In the genomic region with DNA sequence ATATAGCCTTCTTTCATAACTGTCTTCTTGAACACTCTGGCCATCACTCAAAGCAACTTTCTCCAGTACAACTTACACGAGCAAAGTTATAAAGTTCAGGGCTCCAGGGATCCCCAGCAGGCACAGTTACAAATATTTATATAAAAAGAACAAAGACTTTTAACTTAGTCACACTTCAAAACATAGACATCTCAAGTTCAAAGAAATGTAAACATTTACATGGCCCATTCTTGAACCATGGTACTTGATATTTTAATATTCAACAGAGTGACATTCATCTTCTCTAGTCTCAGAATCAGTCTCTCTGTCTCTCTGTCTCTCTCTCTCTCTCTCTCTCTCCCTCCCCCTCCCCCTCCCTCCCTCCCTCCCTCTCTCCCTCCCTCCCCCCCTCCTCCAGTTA, we compare ENCODE assay signal across 26 mouse cellular contexts.
DNase-seq lines count a peak whose midpoint lies in the region; ATAC-seq lines count a peak whose summit lies in the region.
"Had no signal": no experiment of that assay in that cellular context is flagged by ENCODE, and none has a peak within 500 bp of the region (broad histone marks: within the 10 kb centered on the region; RNA-seq: fewer than 3 reads in every experiment).

No protein-coding gene starts in this region.

- peak; percentile 29 for DNase-seq in embryonic facial prominence, embryonic 11.5 days (ENCODE audit: low spot score)
- no peak for DNase-seq in embryonic facial prominence, embryonic 10.5 days (ENCODE audit: low spot score)
- no peak for DNase-seq in lung, postnatal 4 days
- DNase-seq in gastrocnemius, adult 8-10 months (ENCODE audit: low spot score in 2 of 2) = no peak
- DNase-seq: adrenal gland, postnatal 10 days; cerebellum, adult 18-20 months; cerebellum, postnatal 25 days; gastrocnemius, postnatal 14 days; heart, adult 11 months; heart, postnatal 10 days; kidney, postnatal 14 days; liver, postnatal 0 days; retina, postnatal 1 day had no signal

- no peaks in the 10 kb centered on the region for H3K36me3 ChIP-seq in embryonic facial prominence, embryonic 11.5 days (replicated peaks; ENCODE audit: control insufficient read depth, insufficient read depth, low read depth, low read length)
- H3K36me3 ChIP-seq in embryonic facial prominence, embryonic 10.5 days (replicated peaks) = no peaks in the 10 kb centered on the region
- no peaks in the 10 kb centered on the region for H3K36me3 ChIP-seq in hindbrain, embryonic 15.5 days
- H3K36me3 ChIP-seq in hindbrain, embryonic 16.5 days (ENCODE audit: control insufficient read depth, insufficient read depth, low read length) = no peaks in the 10 kb centered on the region
- H3K36me3 ChIP-seq in lung, embryonic 15.5 days = no peaks in the 10 kb centered on the region
- H3K36me3 ChIP-seq in embryonic facial prominence, embryonic 13.5 days = no peaks in the 10 kb centered on the region
- H3K36me3 ChIP-seq: heart, embryonic 12.5 days; limb, embryonic 12.5 days; neural tube, embryonic 13.5 days had no signal

- no peaks in the 10 kb centered on the region for H3K9me3 ChIP-seq in embryonic facial prominence, embryonic 11.5 days (replicated peaks; ENCODE audit: control insufficient read depth, low read length)
- H3K9me3 ChIP-seq in embryonic facial prominence, embryonic 10.5 days = no peaks in the 10 kb centered on the region
- no peaks in the 10 kb centered on the region for H3K9me3 ChIP-seq in hindbrain, embryonic 15.5 days
- H3K9me3 ChIP-seq in hindbrain, embryonic 16.5 days (ENCODE audit: control insufficient read depth, low read length) = no peaks in the 10 kb centered on the region
- H3K9me3 ChIP-seq in lung, embryonic 15.5 days = no peaks in the 10 kb centered on the region
- no peaks in the 10 kb centered on the region for H3K9me3 ChIP-seq in embryonic facial prominence, embryonic 13.5 days
- H3K9me3 ChIP-seq: heart, embryonic 12.5 days; limb, embryonic 12.5 days; neural tube, embryonic 13.5 days had no signal

- H3K4me3 ChIP-seq in embryonic facial prominence, embryonic 11.5 days (ENCODE audit: low read depth, low read length) = no peak overlapping the region
- H3K4me3 ChIP-seq in embryonic facial prominence, embryonic 10.5 days = no peak overlapping the region
- H3K4me3 ChIP-seq in hindbrain, embryonic 15.5 days = no peak overlapping the region
- H3K4me3 ChIP-seq in hindbrain, embryonic 16.5 days (ENCODE audit: low read length) = no peak overlapping the region
- H3K4me3 ChIP-seq in lung, embryonic 15.5 days = no peak overlapping the region
- no peak overlapping the region for H3K4me3 ChIP-seq in embryonic facial prominence, embryonic 13.5 days
- H3K4me3 ChIP-seq: erythroblast, embryonic 14.5 days; heart, embryonic 12.5 days; limb, embryonic 12.5 days; myocyte; neural tube, embryonic 13.5 days had no signal

- 13% methylated on average over 1 of the region's 1 CpGs for WGBS in embryonic facial prominence, embryonic 11.5 days
- 20% methylated on average over 1 of the region's 1 CpGs for WGBS in embryonic facial prominence, embryonic 10.5 days
- 40% methylated on average over 1 of the region's 1 CpGs for WGBS in hindbrain, embryonic 15.5 days
- WGBS in hindbrain, embryonic 16.5 days = 43% methylated on average over 1 of the region's 1 CpGs
- WGBS in lung, embryonic 15.5 days = 2% methylated on average over 1 of the region's 1 CpGs
- 9% methylated on average over 1 of the region's 1 CpGs for WGBS in embryonic facial prominence, embryonic 13.5 days

- H3K27me3 ChIP-seq in embryonic facial prominence, embryonic 11.5 days (ENCODE audit: control insufficient read depth, insufficient read depth, low read length) = no peaks in the 10 kb centered on the region
- no peaks in the 10 kb centered on the region for H3K27me3 ChIP-seq in embryonic facial prominence, embryonic 10.5 days (replicated peaks; ENCODE audit: low read depth, poor library complexity, severe bottlenecking)
- no peaks in the 10 kb centered on the region for H3K27me3 ChIP-seq in hindbrain, embryonic 15.5 days
- H3K27me3 ChIP-seq in hindbrain, embryonic 16.5 days (replicated peaks; ENCODE audit: control insufficient read depth, insufficient read depth, low read length) = no peaks in the 10 kb centered on the region
- H3K27me3 ChIP-seq in lung, embryonic 15.5 days = no peaks in the 10 kb centered on the region
- no peaks in the 10 kb centered on the region for H3K27me3 ChIP-seq in embryonic facial prominence, embryonic 13.5 days
- H3K27me3 ChIP-seq: heart, embryonic 12.5 days; neural tube, embryonic 13.5 days had no signal

- H3K4me1 ChIP-seq in embryonic facial prominence, embryonic 11.5 days (ENCODE audit: control insufficient read depth, insufficient read depth, low read length) = peaks cover 2% of the 10 kb centered on the region; the same call in 1 of the 2 replicates
- H3K4me1 ChIP-seq in embryonic facial prominence, embryonic 10.5 days = peaks cover 73% of the 10 kb centered on the region
- H3K4me1 ChIP-seq in hindbrain, embryonic 15.5 days (replicated peaks) = peaks cover 42% of the 10 kb centered on the region
- H3K4me1 ChIP-seq in hindbrain, embryonic 16.5 days (ENCODE audit: control insufficient read depth, insufficient read depth, low read depth, low read length) = peaks cover 11% of the 10 kb centered on the region
- peaks cover 61% of the 10 kb centered on the region for H3K4me1 ChIP-seq in lung, embryonic 15.5 days
- peaks cover 25% of the 10 kb centered on the region for H3K4me1 ChIP-seq in embryonic facial prominence, embryonic 13.5 days

- ATAC-seq in embryonic facial prominence, embryonic 11.5 days (replicated peaks; ENCODE audit: insufficient number of reproducible peaks, low FRiP score, low TSS enrichment, low read depth) = no peak
- no peak for ATAC-seq in hindbrain, embryonic 15.5 days (ENCODE audit: low FRiP score, low read depth)
- ATAC-seq in hindbrain, embryonic 16.5 days = no peak
- 0 out of 2 replicates have a peak, but pooled peaks have one; percentile 15 for ATAC-seq in lung, embryonic 15.5 days (ENCODE audit: borderline replicate concordance, extremely low read depth, low FRiP score, low TSS enrichment)
- ATAC-seq in embryonic facial prominence, embryonic 13.5 days (ENCODE audit: insufficient number of reproducible peaks, insufficient read depth, low FRiP score, low TSS enrichment, low read depth) = no peak
- ATAC-seq: forebrain, embryonic 14.5 days; intestine, postnatal 0 days; liver, postnatal 0 days; midbrain, embryonic 16.5 days had no signal

- no peak overlapping the region for H3K4me2 ChIP-seq in embryonic facial prominence, embryonic 11.5 days (ENCODE audit: low read depth, low read length)
- H3K4me2 ChIP-seq in hindbrain, embryonic 15.5 days = no peak overlapping the region
- H3K4me2 ChIP-seq in hindbrain, embryonic 16.5 days (ENCODE audit: low read length) = no peak overlapping the region
- no peak overlapping the region for H3K4me2 ChIP-seq in lung, embryonic 15.5 days
- no peak overlapping the region for H3K4me2 ChIP-seq in embryonic facial prominence, embryonic 13.5 days
- H3K4me2 ChIP-seq: heart, embryonic 12.5 days; limb, embryonic 12.5 days; liver, embryonic 11.5 days; neural tube, embryonic 13.5 days had no signal

- H3K9ac ChIP-seq in embryonic facial prominence, embryonic 11.5 days (replicated peaks; ENCODE audit: low read length) = no peak overlapping the region
- H3K9ac ChIP-seq in hindbrain, embryonic 15.5 days = no peak overlapping the region
- no peak overlapping the region for H3K9ac ChIP-seq in hindbrain, embryonic 16.5 days (ENCODE audit: low read depth, low read length)
- no peak overlapping the region for H3K9ac ChIP-seq in lung, embryonic 15.5 days
- no peak overlapping the region for H3K9ac ChIP-seq in embryonic facial prominence, embryonic 13.5 days
- H3K9ac ChIP-seq: heart, embryonic 12.5 days; limb, embryonic 12.5 days; liver, postnatal 0 days; neural tube, embryonic 13.5 days had no signal

- no peak overlapping the region for H3K27ac ChIP-seq in embryonic facial prominence, embryonic 11.5 days (replicated peaks; ENCODE audit: low read depth, low read length)
- H3K27ac ChIP-seq in embryonic facial prominence, embryonic 10.5 days (replicated peaks) = no peak overlapping the region
- 0 out of 2 replicates have a peak overlapping the region, but pooled peaks have one; percentile 45 for H3K27ac ChIP-seq in hindbrain, embryonic 15.5 days (replicated peaks)
- H3K27ac ChIP-seq in hindbrain, embryonic 16.5 days (ENCODE audit: low read depth, low read length) = no peak overlapping the region
- H3K27ac ChIP-seq in lung, embryonic 15.5 days = peak overlapping the region; percentile 46
- H3K27ac ChIP-seq in embryonic facial prominence, embryonic 13.5 days = peak overlapping the region; percentile 22; the same call in 1 of the 2 replicates
- H3K27ac ChIP-seq: limb, embryonic 12.5 days had no signal

Comparison
In these comparisons a context has a peak if more than half of its experiments do, and no peak if none do; other contexts are left out.
1. H3K27ac ChIP-seq: peak in hindbrain, embryonic 15.5 days (single experiment), lung, embryonic 15.5 days (single experiment) and embryonic facial prominence, embryonic 13.5 days (single experiment); none in embryonic facial prominence, embryonic 11.5 days (single experiment), embryonic facial prominence, embryonic 10.5 days (single experiment) and hindbrain, embryonic 16.5 days (single experiment).